Mouse (Mus musculus) urinary bladder, adult 18-20 months (tissue): ENCODE results near the gene Frmd3.
"Not testable (repeated sequence)": the region's sequence is repeated elsewhere in the genome, so short reads cannot be mapped to it uniquely, and the experiment has no call there.

ENCODE experiments used
- DNase-seq, 2 experiments: peaks; one replicate each; pipeline ENCODE4 v3.0.0; 2022; ENCODE audit warnings: low spot score in 2 of 2, mixed read lengths in 2 of 2

Frmd3 gene

DNA sequence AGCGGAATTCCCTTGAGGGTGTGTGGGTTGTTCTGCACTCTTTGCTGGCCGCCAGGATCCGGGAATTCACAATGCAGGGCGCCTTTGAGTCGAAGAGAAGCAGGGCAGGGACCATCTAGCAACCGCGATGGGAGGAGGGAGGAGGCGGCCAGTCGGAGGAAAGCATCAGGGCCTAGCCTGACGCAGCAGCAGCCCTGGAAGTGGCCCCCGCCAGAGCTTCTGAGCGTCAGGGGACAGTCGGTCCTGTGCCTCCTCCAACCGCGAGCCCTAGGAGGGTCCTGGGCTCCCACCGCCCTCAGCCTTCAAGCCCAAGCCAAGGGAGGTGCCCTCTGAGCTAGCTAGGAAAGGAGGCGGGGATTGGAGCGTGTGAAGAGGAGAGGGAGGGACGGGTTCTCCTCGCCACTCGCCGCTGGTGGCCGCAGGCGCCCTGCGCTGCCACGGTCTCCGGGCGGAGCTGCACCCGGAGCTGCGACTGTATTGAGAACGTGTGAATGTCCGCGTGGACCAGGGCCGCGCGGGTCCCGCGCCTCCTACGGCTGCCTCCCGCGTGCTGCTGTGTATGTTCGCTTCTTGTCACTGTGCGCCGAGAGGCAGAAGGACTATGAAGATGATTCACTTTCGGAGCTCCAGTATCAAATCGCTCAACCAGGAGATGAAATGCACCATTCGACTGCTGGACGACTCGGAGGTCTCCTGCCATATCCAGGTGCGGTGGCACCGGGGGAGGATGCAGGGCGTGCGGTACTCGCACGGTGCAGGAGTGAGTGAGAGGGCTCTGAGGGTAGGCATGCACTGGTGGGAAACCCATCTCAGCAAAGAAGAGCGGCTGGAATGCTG is at the start of gene Frmd3:
Frmd3 (plus strand) TSS at position 232 of the 837 bp plus-strand sequence.
- DNase-seq = peak in 1 of 2 experiments; percentile 9

DNA sequence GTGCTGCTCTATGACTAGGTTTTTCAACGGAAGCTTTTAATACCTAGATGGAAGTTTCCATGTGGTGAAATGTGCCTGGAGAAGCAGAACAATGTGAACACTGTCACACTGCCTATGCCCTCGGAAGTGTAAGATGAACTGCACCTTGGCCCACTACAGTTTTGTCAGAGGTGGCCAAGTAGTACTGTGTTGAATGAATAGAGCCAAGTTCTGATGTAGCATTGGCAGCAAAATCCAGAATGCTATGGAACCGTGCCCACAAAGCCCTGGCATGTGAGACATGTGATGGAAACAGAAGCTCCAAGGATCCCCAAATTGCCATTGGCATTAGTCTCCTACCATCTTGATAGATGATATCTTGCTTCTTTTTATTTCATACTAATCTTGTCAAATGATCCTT is 32.8 kb upstream of the Frmd3 start:
- DNase-seq = no peak

DNA sequence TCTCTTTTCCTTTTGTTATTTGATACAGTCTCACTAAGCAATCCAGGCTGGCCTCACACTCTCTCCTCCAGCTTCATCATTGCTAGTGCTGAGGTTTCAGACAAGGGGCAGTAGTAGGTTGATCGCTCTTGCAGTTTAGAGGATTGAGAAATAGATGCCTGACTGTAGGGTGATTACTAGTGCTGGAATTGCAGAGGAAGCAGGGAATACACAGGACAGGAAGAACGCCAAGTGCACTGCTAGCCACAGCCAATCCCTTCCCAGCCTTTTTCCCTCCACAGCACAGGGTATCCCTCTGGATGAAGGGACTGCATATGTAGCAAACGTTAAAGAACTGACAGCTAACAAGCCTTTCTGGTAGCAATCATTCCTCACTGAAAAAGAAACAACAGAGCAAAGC is 965 bp upstream of the Frmd3 start:
- no peak for DNase-seq

DNA sequence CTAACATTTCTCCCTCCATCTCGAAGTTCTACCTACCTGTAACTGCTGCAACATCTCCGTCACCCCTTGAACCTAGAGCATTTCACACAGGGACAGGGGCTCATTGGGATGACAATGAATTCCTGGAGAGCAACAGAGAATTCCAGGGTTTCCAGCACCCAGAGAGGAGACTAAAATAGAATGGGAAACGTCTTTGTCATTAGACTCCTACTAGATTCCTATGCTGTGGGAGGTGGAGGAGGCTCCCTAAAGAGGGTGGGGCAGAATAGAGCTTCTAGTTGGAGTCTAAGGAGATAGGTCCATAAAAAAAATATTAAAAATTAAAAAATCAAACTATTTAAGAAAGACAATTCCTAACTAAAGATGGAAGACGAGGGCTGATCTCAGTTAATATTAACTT is 542 bp upstream of the Frmd3 start:
- DNase-seq = no peak

DNA sequence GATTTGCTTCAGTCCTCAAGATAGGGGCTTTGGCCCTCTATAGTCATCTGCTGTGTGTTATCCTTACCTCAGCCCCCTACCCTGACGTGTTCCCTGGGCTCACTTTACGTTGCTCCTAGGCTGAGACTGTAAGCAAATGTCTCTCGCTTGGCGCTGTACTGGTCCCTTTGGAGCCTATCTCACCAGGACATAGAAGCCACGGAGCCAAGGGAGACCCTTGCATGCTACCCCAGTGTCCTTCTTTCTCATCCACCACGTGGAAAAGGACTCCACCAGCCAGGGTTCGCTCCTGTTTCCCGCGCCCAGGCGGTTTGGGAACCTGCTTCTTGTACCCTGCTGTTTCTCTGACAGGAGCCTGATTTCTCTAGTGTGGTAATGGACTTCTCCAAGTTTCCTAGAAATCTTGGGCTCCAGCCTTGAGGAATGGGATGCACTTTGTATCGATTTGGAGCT is 832 bp downstream of the Frmd3 start:
- DNase-seq = no peak

DNA sequence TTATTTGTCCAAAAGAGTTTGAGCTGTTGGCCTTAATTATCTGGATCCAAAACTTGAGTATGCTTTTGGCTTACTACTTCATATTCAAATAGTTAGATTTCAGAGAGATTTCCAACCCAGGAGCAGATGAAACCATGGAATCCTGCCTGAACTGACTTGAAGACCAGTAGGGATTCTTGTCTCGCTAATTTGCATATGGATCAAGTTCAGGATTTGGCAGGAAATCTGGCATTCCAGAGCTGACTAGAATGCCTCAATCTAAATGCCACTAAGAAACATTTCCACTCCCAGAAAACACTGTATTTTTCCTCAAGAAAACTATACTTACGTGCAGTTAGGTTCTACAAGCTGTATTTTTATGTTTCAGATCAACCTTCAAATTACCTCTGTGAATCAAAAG is 6.8 kb downstream of the Frmd3 start:
- DNase-seq = no peak

DNA sequence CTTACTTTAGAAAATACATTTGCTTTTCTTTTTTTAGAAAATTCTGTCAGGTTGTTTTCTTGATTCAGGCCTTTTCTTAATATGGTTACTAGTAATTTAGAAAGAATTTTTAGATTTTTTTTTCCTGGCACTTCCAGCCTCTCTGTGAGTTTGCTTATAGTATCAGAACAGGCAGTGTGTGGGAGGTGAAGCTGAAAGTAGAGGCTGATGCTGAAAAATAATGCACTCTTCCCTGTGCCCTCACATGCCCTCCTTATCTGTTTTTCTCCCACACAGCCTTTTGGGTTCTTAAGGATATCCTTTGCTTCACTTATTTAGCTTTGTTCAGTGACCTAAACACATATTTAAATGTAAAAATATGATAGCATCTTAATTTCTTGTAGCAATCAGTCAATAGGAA is 30.0 kb downstream of the Frmd3 start:
- no peak for DNase-seq

DNA sequence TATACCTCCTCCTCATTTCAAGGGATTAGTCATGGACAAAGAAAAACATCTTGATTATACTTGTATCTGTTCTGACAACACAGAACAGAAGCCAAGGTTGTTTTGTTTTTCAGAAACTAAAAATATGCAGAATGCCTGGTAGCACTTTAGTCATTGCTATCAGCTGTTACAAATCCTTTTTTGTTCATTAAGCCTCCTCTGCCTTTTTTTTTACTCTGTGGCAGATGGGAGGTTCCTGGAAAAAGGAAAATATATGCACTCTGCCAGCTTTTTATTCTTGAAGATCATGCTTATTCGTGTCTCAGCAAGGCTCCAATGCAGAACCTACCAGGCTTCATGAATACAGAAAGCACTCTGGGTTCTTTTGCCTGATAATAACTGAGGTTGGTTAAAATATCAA is 38.5 kb downstream of the Frmd3 start:
- DNase-seq = no peak

DNA sequence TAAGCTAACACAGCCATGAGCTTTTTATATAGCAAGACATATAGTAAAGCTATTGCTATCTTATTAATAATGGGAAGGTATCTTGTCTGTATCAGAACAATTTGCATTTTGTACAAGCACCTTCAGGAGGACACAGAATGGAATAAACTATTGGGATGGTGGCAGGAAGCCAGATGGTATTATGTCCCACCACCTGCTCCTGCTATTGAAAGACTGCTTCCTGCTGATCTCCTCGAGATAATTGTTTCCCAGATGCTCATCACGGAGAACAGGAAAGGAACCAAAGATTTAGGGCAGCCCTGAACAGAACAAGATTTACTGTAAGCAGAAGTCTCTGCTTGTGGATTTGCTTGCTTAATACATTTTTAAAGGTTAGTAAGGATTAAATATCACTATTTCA is 63.5 kb downstream of the Frmd3 start:
- no peak for DNase-seq

DNA sequence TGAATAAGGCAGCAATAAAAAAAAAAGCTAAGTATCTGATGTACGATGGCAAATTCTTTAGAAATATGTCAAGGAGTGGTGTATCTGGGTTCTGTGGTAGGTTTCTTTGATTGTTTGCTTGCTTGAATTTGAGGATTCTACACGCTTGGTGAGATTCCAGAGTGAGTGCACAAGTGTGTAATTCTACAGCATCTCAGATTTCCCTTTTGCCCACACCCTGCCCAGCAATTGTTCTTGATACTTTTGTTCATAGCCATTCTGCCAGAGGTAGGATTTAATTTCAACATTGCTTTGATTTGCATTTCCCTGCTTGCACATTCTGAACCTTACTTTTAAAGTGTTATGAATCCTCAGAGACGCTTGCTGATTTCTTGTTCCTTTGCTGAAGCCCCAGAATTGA is 97.6 kb downstream of the Frmd3 start:
- no peak for DNase-seq

DNA sequence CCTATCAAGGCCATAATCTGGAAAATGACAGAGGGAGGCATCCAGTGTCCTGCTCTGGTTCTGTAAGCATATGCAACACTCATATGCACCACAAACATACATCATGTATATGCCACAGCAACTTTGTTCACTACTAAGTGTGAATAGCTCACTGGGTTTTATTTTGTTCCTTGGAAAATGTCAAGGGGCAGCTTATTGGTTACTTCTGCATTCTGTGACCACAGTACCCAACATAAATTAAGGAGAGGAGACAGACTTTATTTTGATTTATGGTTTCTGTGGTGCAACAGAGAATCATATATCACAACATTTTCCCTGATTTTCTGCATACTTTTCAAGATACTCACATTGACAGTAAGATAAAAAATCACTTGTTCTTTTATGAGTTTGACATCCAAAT is 178.3 kb downstream of the Frmd3 start:
- no peak for DNase-seq

DNA sequence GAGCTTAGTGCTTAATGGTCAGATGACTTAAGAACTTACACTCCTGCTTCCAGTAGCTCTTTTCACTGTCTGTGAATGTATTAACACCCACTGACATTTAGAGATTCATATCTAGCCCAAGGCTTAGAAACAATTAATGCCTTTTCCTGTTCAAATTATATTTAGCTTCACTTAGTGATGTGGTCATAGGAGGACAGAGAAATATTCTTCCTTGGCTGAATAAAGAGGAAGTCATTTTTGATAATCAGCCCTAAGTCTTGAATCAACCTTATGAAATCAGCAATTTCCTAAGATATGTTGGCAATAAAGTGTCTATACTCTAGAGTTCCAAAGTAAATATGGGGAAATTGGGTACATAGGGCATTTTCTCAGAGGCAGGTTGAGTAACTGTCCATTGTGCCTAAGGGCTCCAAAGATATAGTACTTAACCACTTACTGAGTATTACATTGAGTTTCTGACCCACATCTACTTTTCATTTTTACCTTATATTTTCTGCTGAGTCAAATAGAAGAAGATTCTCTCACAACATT is 188.1 kb downstream of the Frmd3 start:
- no peak for DNase-seq

DNA sequence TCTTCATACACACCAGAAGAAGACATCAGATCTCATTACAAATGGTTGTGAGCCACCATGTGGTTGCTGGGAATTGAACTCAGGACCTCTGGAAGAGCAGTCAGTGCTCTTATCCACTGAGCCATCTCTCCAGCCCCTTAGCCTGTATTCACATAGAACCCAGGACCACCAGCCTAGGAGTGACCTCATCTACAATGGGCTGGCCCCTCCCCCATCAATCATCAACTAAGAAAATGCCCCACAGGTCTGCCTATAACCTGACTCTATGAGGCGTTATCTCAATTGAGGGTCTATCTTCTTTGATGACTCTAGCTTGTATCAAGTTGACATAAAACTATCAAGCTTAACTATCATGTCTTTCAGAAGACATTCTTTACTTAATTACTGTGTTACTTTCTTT is 208.5 kb downstream of the Frmd3 start:
- DNase-seq = not testable (repeated sequence)

DNA sequence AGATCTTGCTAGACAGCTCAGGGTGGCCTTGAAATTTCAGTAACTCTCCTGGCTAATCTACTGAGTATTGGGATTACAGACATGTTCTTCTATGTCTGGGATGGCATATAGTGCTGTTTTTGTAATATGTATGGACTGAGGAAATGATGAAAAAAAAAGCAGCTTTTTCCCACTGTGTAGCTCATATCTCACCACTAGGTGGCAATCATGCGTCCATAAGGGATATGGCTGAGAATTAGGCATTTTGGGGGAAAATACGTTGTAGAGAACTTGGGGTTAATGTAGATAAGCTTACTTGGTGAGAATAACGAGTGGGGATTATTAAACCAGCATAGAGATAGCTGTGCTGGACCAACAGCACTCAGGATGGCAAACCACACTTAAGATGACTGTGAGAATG is 209.1 kb downstream of the Frmd3 start:
- no peak for DNase-seq

DNA sequence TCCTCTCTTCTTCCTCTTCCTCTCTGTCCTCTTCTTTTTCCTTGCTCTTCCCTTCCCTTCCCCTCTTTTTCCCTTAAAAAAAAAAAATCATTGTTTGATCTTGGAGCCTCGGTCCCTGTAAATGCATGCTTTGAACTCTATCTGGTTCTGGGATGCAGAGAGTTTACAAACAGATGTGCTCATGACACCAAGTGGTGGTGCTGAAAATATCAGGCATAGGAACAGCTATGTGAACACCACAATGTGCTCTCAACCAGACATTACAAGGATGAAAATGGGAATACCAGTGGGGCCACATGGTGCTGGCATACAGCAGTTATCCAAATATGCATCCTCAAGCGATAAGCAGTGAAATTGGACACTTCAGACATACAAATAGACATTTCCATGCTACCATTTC is 211.0 kb downstream of the Frmd3 start:
- no peak for DNase-seq

DNA sequence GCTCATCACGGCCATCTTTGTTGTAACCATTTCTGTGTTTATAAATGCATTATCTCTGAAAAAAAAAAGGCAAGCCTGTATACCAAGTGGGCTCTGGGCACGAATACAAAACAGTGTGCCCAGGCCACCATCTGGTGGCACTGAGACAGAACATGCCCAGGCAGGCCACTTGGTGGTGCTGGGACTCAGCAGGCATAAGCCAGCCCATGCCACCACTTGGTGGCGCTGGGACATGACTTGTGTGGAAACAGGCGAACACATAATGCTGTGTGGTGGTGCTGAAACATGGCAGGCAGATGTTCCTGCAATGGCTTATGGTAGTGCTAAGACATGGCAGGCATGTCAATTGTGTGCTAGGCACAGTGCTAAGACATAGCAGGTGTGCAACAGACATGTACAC is 217.8 kb downstream of the Frmd3 start:
- no peak for DNase-seq

DNA sequence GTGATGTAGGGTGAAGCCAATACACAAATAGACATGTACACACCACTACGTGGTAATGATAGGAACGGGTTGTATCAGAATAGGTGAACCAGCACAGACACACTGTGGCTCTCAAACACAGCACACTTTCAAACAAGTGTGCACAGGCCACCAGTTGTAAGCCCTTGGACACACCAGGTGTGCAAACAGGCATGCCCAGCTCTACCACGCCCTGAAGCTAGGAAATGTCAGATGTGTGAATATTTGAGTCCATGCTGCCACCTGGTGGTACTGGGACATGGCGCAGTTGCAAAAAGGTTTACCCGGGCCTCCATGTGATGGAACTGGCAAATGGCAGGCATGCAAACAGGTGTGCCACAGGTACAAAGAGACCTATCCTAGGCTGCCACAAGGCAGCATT is 218.2 kb downstream of the Frmd3 start:
- DNase-seq = peak in 1 of 2 experiments; percentile 62

DNA sequence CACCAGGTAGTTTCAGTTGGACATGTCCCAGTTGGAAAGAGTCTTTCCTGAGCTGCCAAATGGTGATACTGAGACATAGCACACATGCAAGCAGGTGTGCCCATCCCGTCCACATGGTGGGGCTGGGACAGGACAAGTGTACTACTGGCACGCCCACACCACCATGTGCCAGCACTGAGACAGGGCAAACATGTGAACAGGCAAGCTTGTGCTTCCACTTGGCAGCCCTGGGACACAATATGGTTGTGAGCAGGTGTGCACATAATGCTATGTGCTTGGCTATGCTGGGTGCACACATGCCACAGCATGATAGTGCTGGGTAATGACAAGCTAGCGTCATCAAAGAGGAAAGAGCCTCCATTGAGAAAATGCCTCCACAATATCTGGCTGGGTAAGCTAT is 220.3 kb downstream of the Frmd3 start:
- DNase-seq = no peak

DNA sequence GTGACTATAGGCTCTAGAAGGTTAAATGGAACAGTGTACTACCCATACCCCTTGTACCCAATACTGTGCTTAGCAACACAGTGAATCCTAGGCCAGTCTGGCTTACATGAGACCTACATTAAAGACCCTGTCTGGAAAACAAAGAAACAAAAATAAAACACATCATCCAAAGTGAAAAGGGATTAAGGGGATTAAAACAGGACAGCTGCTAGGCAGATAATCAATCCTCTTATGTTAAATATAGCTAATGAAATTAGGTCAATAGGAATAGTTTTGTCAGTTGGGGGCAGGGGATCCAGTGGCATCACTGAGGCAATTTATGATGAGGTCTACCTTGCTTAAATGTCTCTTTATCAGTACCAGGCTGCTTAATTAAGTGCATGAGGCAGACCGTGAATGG is 228.9 kb downstream of the Frmd3 start, which contains the start of gene Kdm4c:
Kdm4c (plus strand) TSS at position 322 of the 400 bp plus-strand sequence.
- no peak for DNase-seq
